Mouse (Mus musculus): ENCODE data around the gene Gm29797. TPM values are rescaled to one million over a fixed set of nuclear protein-coding genes. Genes with fewer than 3 reads are reported as not detected.

The Gm29797 gene
- total RNA-seq, 2 experiments from 2014 or later: not detected

GRCm38 (mm10) chr2:181696801-181697420 lies 40.1 kb downstream of the Gm29797 start:
- no peak for DNase-seq

- no peak for DNase-seq
Measured at GRCm38 (mm10) chr2:181698241-181698640, 41.4 kb downstream of the Gm29797 start, which contains the start of gene Lkaaear1. Lkaaear1 (minus strand) TSS chr2:181698442.

- peak in 1 of 2 experiments; percentile 32 for DNase-seq
Measured at GRCm38 (mm10) chr2:181706668-181707067, 49.8 kb downstream of the Gm29797 start.

Other genes starting within 250 kb of the Gm29797 start
- 10 to 100 TPM in 1 of 2 experiments, 1 to 10 TPM in 1; 9.4 to 11.2 TPM for gene Zbtb46, start 197.6 kb upstream of the Gm29797 start, total RNA-seq (2021)
- gene Abhd16b, start 163.8 kb upstream of the Gm29797 start, total RNA-seq (2021): not detected
- 10 to 100 TPM; 63.9 to 65.2 TPM for gene Tpd52l2, start 159.9 kb upstream of the Gm29797 start, total RNA-seq (2021)
- gene Dnajc5, start 136.5 kb upstream of the Gm29797 start, total RNA-seq (2021): 10 to 100 TPM; 59.0 to 64.0 TPM
- 10 to 100 TPM; 32.5 to 34.1 TPM for gene Uckl1, start 72.1 kb upstream of the Gm29797 start, total RNA-seq (2021)
- gene Prpf6, start 65.2 kb upstream of the Gm29797 start, total RNA-seq (2021): 10 to 100 TPM; 35.9 to 37.7 TPM
- 10 to 100 TPM in 1 of 2 experiments, 1 to 10 TPM in 1; 9.7 to 10.8 TPM for gene Zfp512b, start 64.2 kb upstream of the Gm29797 start, total RNA-seq (2021)
- 1 to 10 TPM; 1.6 to 2.3 TPM for gene Samd10, start 57.8 kb upstream of the Gm29797 start, total RNA-seq (2021)
- 10 to 100 TPM; 38.7 to 49.6 TPM for gene Sox18, start 14.6 kb downstream of the Gm29797 start, total RNA-seq (2021)
- gene Tcea2, start 23.3 kb downstream of the Gm29797 start, total RNA-seq (2021): 1 to 10 TPM; 5.1 to 5.8 TPM
- 1 to 10 TPM; 7.4 to 7.7 TPM for gene Rgs19, start 36.9 kb downstream of the Gm29797 start, total RNA-seq (2021)
- gene Lkaaear1, start 41.4 kb downstream of the Gm29797 start, total RNA-seq (2021): not detected
- gene Oprl1, start 58.0 kb downstream of the Gm29797 start, total RNA-seq (2021): not detected
- gene Myt1, start 106.3 kb downstream of the Gm29797 start, total RNA-seq (2021): not detected
- 10 to 100 TPM; 46.0 to 61.4 TPM for gene Pcmtd2, start 180.8 kb downstream of the Gm29797 start, total RNA-seq (2021)
- 10 to 100 TPM in 1 of 2 experiments, 1 to 10 TPM in 1; 8.3 to 11.0 TPM for gene Polr3k, start 207.3 kb downstream of the Gm29797 start, total RNA-seq (2021)

Measured in heart, adult 18-20 months (tissue).